Mouse (Mus musculus) heart, postnatal 0 days (tissue): Measurements from ENCODE around the gene Tbc1d2b.

ENCODE experiments used
- CTCF ChIP-seq: IDR thresholded peaks from 2 replicates; pipeline ENCODE4 v1.5.1; 2016; ENCODE audit warnings: antibody characterized with exemption, control low read depth, low read depth
- EP300 ChIP-seq: IDR thresholded peaks from 2 replicates; pipeline ENCODE4 v1.6.1; 2016; ENCODE audit warnings: antibody characterized with exemption, low read depth

- TF ChIP-seq CTCF = no peak
- TF ChIP-seq EP300 = no peak
Observed at GRCm38 (mm10) chr9:90270193-90270943, at the start of gene Tbc1d2b.
